Mouse (Mus musculus) stomach, postnatal 0 days (tissue): ENCODE data around the gene Mob3b.

Experiments used
- CTCF ChIP-seq: IDR thresholded peaks from 2 replicates; pipeline ENCODE4 v1.5.1; 2016; ENCODE audit warnings: antibody characterized with exemption, low read depth, mild to moderate bottlenecking, moderate library complexity
- EP300 ChIP-seq: optimal IDR thresholded peaks from 2 replicates; pipeline ENCODE3; 2016; ENCODE audit warnings: antibody characterized with exemption

GRCm38 (mm10) chr4:35037824-35038223 lies 119.5 kb downstream of the Mob3b start:
- no peak for TF ChIP-seq CTCF
- TF ChIP-seq EP300 = no peak
